Mouse (Mus musculus) cerebellum, adult 2 months (tissue): Measurements from ENCODE around the gene Anks1b.

ENCODE experiments used
- CTCF ChIP-seq: fragments of 200-500 bp; IDR thresholded peaks from 2 replicates; pipeline ENCODE4 v1.5.1; 2011; ENCODE audit warnings: low read depth, mild to moderate bottlenecking, control low read depth, low read length, moderate library complexity, borderline replicate concordance; ENCODE audit not compliant: insufficient read depth
- POLR2A ChIP-seq: fragments of 200-500 bp; IDR thresholded peaks from 2 replicates; pipeline ENCODE4 v1.6.1; 2011; ENCODE audit warnings: low read length, control low read depth, borderline replicate concordance; ENCODE audit not compliant: insufficient read depth

DNA sequence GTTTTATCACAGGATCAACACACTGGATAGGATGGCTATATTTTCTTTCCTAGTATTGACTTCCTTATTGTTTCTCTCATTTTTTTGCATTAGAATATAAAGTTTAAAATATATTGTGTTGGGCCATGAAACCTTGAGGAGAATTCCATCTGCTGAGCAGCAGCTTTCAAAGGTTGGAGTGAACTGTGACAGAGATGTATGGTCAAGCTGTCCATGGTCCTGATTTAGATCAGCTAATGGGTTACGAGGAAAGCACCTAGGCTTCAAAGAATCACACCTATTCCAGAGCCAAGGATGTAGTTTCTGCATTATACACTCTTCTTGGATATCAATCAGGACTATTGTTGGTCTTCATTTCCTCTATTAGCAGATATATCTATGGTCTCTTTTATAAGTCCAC is 503.3 kb downstream of the Anks1b start:
- no peak for TF ChIP-seq POLR2A
- TF ChIP-seq CTCF: no peak
